Mouse (Mus musculus) heart, adult 2 months (tissue): ENCODE measurements around the gene Map3k12.

Experiments used
- CTCF ChIP-seq: fragments of 200-600 bp; IDR thresholded peaks from 2 replicates; pipeline ENCODE4 v1.8.1; 2022; ENCODE audit warnings: antibody characterized with exemption, mild to moderate bottlenecking, moderate library complexity
- POLR2A ChIP-seq: fragments of 200-500 bp; IDR thresholded peaks from 2 replicates; pipeline ENCODE4 v1.6.1; 2011; ENCODE audit warnings: mild to moderate bottlenecking, low read depth, low read length, control low read depth; ENCODE audit not compliant: insufficient read depth

- TF ChIP-seq CTCF (no peak), POLR2A (no peak)
Measured at GRCm38 (mm10) chr15:102499851-102500250, 17.0 kb downstream of the Map3k12 start.
